Mouse (Mus musculus) cerebellum, adult 18-20 months (tissue): ENCODE results near the gene Gm21981.

Experiments
- DNase-seq, 2 experiments: peaks; one replicate each; pipeline ENCODE4 v3.0.0; 2021

The Gm21981 gene

GRCm38 (mm10) chr17:47702548-47703345, 8.5 kb upstream of the Gm21981 start:
- no peak for DNase-seq

GRCm38 (mm10) chr17:47701793-47702192, 7.5 kb upstream of the Gm21981 start:
- DNase-seq, result no peak

DNA sequence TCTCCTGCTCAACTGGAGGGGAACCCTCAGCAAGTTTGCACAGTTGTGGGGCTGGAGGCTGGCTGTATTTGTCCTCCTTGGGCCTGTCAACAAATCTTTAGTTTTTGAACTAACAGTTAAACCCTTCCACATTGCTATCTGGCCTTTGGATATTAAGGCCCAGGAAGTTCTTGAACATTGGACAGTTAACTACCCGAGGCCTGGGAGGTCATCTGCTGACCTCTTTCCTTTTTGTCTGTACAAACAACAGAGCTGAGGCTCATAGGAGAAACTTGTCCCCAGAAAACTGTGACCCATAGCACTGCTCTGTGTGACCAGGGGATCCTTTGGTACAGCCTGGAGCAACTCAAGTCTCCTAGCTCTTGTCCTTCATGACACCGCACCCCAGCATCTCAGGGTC, 4.8 kb upstream of the Gm21981 start:
- no peak for DNase-seq

- DNase-seq, result no peak
Measured at GRCm38 (mm10) chr17:47698156-47698555, 3.9 kb upstream of the Gm21981 start.

- DNase-seq, result no peak
Measured at GRCm38 (mm10) chr17:47695337-47695710, 1.1 kb upstream of the Gm21981 start.

DNA sequence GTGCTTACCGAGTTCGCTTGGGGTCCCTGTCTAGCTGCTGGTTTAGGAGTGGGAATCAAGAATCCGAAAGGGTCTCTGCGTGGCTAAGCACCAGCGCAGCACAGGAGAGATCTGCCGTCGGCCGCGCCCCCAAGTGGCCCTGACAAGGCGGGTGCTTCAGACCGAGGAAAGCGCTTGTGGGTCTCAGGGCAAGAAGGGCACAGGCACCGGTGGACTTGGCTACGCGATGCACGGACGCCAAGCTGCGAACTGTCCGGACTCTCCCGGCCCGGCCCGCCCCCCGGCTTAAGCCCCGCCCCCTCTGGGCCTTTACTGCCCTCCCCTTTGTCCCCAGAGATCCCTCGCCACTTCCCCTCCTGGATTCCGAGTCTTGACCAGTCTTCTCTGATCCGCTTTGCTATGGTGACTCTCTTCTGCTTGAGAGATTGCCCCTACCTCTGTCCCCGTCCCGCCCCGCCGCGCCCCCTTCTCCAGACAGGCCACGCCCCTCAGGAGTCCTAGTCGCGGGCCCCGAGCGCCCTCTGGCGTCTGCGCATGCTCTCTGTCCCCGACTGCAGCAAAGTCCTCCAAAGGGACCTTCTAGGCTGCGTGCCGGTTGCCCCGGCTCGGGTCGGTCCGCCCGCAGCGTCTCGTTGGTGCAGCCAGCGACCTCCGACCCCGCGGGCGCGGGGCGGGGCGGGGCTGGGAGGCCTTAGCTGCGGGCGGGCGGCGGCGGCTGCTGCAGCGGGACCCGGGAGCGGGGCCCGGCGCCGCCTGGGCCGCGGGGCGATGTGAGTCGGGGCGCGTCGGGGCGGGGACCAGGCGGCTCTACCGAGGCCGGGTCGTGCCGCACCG, 465 bp upstream of the Gm21981 start, which contains the start of gene Prickle4:
Prickle4 (minus strand) TSS at position 234 of the 834 bp plus-strand sequence.
- peak; percentile 98 to 99 for DNase-seq

- DNase-seq, result no peak
Measured at GRCm38 (mm10) chr17:47693671-47694441, 399 bp downstream of the Gm21981 start.

DNA sequence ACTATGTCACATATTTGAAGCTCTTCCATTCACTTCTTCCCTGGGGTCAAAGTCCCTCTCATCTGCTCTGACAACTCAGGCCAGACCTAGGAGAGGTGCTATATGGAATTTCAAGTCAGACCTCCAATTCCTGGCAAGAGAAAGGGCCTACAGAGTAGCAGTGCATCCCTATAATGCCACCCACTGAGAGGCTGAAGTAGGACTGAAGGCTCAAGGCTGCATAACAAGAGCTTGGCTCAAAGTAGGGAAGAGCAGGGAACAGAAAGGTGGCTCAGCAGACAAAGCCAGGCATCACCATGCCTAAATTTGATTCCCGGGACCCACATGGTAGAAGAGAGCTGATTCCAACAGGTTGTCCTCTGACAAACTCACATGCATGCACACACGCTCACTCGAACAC, 2.6 kb downstream of the Gm21981 start:
- DNase-seq, result no peak

DNA sequence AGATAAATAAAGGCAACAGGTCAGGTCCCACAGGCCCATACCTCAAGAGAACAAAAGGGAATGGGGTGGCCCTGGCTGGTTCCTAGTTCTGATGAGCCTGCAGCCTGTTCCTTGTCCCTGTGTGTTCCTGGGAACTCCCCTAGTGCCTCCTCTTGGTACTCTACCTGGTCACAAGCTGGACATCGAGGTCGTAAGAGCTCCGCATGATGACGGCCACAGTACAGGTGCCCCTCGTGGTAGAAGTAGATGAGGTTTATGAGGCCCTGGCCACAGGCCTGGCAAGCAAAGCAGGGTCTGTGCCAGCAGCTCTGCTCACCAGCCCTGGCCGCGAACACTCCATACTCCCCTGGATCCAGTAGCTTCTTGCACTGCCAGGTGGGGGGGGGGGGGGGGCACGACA, 4.4 kb downstream of the Gm21981 start:
- no peak for DNase-seq

DNA sequence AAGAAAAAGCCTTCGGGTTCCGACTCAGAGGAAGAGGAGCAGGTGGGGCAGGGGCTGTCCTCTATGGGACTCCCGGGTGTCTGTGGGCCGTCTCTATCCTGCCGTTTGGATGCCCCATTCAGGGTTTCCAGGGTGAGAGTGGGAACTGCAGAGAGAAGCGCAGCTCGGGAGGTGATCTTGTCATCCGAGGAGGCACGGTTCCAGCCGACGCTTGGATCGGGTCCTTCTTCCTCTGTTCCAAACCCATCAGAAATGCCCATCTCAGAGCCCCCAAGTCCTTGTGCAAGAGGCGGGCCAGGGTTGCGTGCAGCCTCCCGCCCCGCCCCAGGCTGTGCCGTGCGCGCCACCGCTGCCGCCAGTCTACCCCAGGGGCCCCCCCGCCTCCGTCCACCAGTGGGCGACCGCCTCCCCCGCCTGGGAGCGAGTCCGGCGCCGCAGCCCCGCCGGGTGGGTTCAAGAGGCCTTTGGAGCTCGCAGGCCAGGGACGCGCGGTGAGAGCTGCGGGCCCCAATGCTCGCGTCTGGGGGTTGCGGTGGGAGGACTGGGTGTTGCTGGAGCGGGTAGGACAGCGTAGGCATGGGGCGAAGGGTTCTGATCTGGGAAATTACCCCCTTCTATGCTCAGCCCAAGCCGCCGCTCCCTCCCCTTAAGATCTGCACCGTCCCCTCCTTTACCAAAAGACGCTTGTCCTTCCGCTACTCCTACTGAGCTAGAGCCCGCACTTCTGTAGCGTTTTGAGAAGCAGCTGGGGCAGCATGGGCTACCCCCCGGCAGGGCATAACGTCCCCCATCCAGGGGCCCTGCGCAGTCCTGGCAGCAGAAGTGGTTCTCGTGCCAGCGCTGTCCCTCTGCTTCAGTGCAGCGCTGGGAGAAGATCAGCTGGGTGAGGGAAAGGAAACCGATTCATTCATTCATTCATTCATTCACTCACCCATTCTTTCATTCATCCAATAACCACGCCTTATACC, 5.4 kb downstream of the Gm21981 start, which contains the start of gene Frs3:
Frs3 (plus strand) TSS at position 423 of the 968 bp plus-strand sequence.
- DNase-seq, result peak; percentile 82 to 83

DNA sequence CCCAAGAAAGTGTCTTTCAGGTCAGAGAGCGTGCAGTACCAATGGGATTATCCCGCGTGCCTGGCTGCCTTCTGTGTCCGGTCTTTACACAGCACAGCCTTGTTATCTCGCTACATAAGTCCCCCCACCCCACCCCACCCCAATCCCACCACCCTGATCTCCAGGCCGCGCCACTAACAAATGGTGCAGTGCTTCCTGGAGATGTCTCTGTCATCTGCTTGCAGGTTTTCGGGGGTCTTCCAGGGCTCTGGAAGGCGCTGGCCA, 6.0 kb downstream of the Gm21981 start, which contains the start of gene Tomm6:
Tomm6 (minus strand) TSS at position 43 of the 264 bp plus-strand sequence.
- DNase-seq, result no peak

DNA sequence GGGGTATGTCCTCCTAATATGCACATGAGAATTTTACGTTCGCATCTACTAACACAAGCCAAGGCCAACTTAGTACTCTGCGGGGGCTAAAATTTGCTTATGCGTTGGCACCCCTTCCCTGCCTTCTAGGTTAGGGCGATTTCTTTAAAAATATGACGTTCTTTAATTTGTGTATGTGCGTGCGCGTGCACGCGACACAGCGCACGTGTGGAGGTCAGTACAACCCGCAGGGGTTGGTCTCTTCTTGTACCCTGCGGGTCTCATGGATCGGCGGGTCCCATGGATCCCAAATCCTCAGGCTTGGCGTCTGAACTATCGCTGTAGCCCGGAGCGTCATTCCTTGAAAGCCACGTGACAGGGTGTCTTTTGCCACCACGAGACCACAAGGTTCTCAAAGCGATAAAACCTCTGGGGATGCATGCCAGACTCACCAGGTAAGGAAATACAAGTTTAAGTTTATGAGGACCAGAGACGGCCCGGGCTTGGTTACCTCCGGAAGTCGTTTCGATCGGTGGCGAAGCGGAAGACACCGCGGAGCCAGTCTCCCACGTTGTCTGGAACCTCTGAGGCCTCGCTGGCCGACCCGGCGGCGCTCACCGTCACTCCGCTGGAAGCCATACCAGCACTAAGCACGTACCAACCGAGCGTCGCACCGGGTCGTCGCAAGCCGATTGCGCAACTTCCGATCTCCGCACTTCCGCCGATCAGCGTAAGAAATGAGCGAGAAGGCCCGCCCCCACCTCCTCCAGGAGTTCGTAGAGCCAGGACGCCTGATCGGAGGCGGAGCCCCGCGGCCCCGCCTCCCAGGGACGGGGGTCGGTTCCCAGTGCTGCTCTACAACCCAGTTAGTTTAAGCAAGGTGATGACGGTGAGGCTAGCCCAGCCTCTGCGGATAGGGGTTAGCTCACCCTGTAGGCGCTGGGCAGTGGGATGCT, 6.6 kb downstream of the Gm21981 start:
- DNase-seq, result peak; percentile 96

GRCm38 (mm10) chr17:47682836-47683235, 11.4 kb downstream of the Gm21981 start:
- DNase-seq, result no peak

DNA sequence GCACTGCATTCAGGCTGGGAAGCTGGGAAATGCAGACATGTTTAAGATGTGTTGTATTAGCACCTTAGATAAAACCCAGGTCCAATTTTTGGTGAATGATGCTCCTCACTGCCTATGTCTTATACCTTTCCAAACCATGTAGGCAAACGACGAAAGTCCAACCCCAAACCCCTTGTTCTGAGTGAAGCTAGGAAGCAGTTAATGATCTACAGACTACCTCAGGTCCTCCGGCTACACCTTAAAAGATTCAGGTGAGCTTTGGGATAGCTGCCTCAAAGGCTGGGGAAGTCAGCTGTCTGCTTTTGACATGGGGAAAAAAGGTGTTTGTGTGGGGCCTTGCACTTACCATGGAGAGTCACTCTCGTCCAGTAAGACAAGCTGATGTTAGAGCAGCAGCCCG, 15.6 kb downstream of the Gm21981 start:
- DNase-seq, result no peak

DNA sequence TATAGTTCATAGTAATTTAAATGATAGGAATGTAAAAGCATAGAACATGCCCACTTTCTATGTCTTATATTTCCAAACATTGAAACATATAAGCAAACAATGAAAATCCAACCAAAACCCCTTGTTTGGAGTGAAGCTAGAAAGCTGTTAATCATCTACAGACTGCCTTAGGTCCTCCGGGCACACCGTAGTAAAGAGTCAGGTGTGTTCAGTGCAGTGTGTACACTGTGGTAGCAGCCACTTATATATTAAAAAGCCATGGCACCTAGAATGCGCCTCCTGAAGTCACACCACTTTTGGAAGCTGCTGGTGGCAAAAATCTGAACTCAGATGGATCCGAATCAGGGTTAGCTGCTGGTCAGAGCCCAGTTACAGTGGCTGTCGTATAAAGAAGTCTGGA, 16.0 kb downstream of the Gm21981 start:
- DNase-seq, result no peak

DNA sequence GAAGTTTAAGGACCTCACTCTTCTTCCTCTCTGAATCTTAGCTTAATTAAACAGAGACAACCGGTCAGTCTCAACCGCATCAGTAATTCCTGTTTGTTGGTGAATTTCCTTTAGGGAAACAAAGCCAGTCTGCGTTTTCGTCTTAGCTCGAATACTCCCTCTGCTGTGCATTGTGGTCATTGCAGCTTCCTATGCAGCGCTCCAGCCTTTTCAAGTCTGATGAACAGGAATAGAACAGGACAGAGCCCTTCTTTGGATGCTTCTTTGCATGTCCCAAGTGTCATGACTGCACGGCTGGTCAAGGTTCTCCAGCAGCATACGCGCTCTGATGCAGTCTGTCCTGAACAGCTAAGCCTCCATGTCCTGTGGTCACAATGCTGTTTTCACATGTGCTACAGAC, 17.7 kb downstream of the Gm21981 start:
- DNase-seq, result peak; percentile 72 to 75

GRCm38 (mm10) chr17:47672311-47673111, 21.7 kb downstream of the Gm21981 start:
- DNase-seq, result peak; percentile 31 to 66

DNA sequence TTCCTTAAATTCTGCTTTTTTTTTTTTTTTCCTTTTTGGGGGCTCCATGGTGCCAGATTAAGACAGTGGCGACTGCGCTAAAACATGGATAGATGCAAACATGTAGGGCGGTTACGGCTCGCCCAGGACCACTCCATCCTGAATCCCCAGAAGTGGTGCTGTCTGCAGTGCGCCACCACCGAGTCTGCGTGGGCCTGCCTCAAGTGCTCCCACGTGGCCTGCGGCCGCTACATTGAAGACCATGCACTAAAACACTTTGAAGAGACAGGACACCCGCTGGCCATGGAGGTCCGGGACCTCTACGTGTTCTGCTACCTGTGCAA, 22.3 kb downstream of the Gm21981 start:
- DNase-seq, result no peak

DNA sequence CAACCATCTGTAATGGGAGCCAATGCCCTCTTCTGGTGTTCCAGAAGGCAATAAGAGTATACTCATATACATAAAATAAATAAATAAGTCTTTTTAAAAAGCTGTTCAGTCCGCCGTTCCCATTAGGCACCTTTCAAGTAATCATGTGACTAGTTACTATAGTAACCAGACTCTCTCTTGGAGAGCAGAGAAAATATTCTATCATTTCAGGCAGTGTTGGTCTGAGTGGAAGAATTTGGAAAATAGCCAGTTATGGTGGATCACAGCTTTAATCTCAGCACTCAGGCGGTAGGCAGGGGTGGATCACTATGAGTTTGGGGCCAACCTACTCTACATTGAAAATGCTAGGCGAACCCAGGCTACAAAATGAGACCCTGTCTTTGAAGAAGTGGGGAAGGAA, 25.1 kb downstream of the Gm21981 start:
- DNase-seq, result no peak

DNA sequence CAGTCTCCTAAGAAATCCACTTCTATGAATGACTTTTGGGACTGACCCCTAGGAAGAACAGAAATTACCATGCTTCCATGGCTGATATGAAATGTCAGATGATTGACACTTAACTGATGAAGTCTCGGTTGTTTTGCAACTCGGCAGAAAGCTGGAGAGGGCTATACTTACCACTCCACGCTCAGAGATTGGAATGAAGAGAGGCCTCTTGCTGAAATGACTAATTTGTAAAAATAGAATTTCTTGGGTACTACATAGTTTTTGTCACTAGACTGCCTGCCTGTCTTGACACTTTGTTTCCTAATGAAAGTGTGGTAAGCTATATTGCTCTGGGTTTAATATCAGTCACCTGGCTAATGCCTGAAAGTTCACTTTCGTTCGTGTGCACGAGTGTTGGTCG, 29.8 kb downstream of the Gm21981 start:
- no peak for DNase-seq
